Mouse (Mus musculus): ENCODE measurements around the gene Tmem88.
A peak's percentile ranks its signal among the peaks of the same experiment; 100 is the strongest.

Tmem88 gene

GRCm38 (mm10) chr11:69379600-69379999 lies 18.4 kb downstream of the Tmem88 start:
- DNase-seq (ENCODE audit: low spot score) = no peak

- no peak for DNase-seq (ENCODE audit: low spot score)
These were observed 20.3 kb downstream of the Tmem88 start for GRCm38 (mm10) chr11:69377766-69378165.

- DNase-seq (ENCODE audit: low spot score) = no peak
These were observed 22.4 kb downstream of the Tmem88 start for GRCm38 (mm10) chr11:69375646-69376045.

GRCm38 (mm10) chr11:69373223-69373965 lies 24.6 kb downstream of the Tmem88 start:
- DNase-seq (ENCODE audit: low spot score) = no peak

- DNase-seq (ENCODE audit: low spot score) = no peak
These were observed 25.3 kb downstream of the Tmem88 start for GRCm38 (mm10) chr11:69372780-69373170.

GRCm38 (mm10) chr11:69372056-69372779 lies 25.8 kb downstream of the Tmem88 start:
- no peak for DNase-seq (ENCODE audit: low spot score)

GRCm38 (mm10) chr11:69371601-69372000 lies 26.4 kb downstream of the Tmem88 start:
- DNase-seq (ENCODE audit: low spot score) = no peak

GRCm38 (mm10) chr11:69370817-69371215 lies 27.2 kb downstream of the Tmem88 start:
- DNase-seq (ENCODE audit: low spot score) = no peak

GRCm38 (mm10) chr11:69369990-69370816 lies 27.8 kb downstream of the Tmem88 start:
- no peak for DNase-seq (ENCODE audit: low spot score)

GRCm38 (mm10) chr11:69369215-69369989 lies 28.6 kb downstream of the Tmem88 start, which contains the start of gene Chd3:
Gene Chd3, minus strand, starts transcription at chr11:69369406.
- DNase-seq (ENCODE audit: low spot score) = no peak

GRCm38 (mm10) chr11:69368356-69369214 lies 29.4 kb downstream of the Tmem88 start:
- DNase-seq (ENCODE audit: low spot score) = no peak

- DNase-seq (ENCODE audit: low spot score) = no peak
These were observed 30.2 kb downstream of the Tmem88 start for GRCm38 (mm10) chr11:69367616-69368355.

- DNase-seq (ENCODE audit: low spot score) = no peak
These were observed 31.0 kb downstream of the Tmem88 start for GRCm38 (mm10) chr11:69366855-69367615.

GRCm38 (mm10) chr11:69366157-69366854 lies 31.7 kb downstream of the Tmem88 start:
- peak; percentile 89 for DNase-seq (ENCODE audit: low spot score)

- no peak for DNase-seq (ENCODE audit: low spot score)
These were observed 32.3 kb downstream of the Tmem88 start for GRCm38 (mm10) chr11:69365722-69366121.

GRCm38 (mm10) chr11:69364910-69365309 lies 33.1 kb downstream of the Tmem88 start:
- peak; percentile 96 for DNase-seq (ENCODE audit: low spot score)

- no peak for DNase-seq (ENCODE audit: low spot score)
These were observed 33.7 kb downstream of the Tmem88 start for GRCm38 (mm10) chr11:69364376-69364775.

GRCm38 (mm10) chr11:69362479-69362878 lies 35.6 kb downstream of the Tmem88 start:
- DNase-seq (ENCODE audit: low spot score) = no peak

- DNase-seq (ENCODE audit: low spot score) = no peak
These were observed 36.0 kb downstream of the Tmem88 start for GRCm38 (mm10) chr11:69362021-69362420.

Measured in ovary, postnatal 10 days (tissue).